Mouse (Mus musculus) cerebellum, adult 11 months (tissue): Measurements from ENCODE around the gene Obox5.
"Not testable (repeated sequence)": the region's sequence is repeated elsewhere in the genome, so short reads cannot be mapped to it uniquely, and the experiment has no call there.

Experiments used
- DNase-seq: peaks from one replicate; pipeline ENCODE4 v3.0.0; 2022

Gene Obox5

GRCm38 (mm10) chr7:15749831-15750230 is at the start of gene Obox5:
Gene Obox5 (plus strand): TSS chr7:15750131.
- not testable (repeated sequence) for DNase-seq

- not testable (repeated sequence) for DNase-seq
Measured at GRCm38 (mm10) chr7:15749296-15749695, 635 bp upstream of the Obox5 start.
